Mouse (Mus musculus) neutrophil, adult 5-6 weeks (primary cell): ENCODE measurements around the gene Scgb1c1. TPM values are rescaled to one million over a fixed set of nuclear protein-coding genes. Genes with fewer than 3 reads are reported as not detected.
A peak's percentile ranks its signal among the peaks of the same experiment; 100 is the strongest.

Experiments used
- ATAC-seq: fragments of 151-379, 151-347 bp; 2 replicates; pipeline ENCODE4 v1.8.0; 2017; ENCODE audit warnings: mild to moderate bottlenecking, moderate TSS enrichment; ENCODE audit not compliant: insufficient number of reproducible peaks, poor library complexity, low FRiP score, severe bottlenecking; ENCODE audit errors: extremely low read depth
- total RNA-seq: library from RNA; stranded (forward); fragments of 200-1000 nt; gene quantifications from 2 replicates; pipeline ENCODE4 v1.2.3, GENCODE M21; 2017

Gene Scgb1c1
- total RNA-seq, result not detected in 2 replicates

DNA sequence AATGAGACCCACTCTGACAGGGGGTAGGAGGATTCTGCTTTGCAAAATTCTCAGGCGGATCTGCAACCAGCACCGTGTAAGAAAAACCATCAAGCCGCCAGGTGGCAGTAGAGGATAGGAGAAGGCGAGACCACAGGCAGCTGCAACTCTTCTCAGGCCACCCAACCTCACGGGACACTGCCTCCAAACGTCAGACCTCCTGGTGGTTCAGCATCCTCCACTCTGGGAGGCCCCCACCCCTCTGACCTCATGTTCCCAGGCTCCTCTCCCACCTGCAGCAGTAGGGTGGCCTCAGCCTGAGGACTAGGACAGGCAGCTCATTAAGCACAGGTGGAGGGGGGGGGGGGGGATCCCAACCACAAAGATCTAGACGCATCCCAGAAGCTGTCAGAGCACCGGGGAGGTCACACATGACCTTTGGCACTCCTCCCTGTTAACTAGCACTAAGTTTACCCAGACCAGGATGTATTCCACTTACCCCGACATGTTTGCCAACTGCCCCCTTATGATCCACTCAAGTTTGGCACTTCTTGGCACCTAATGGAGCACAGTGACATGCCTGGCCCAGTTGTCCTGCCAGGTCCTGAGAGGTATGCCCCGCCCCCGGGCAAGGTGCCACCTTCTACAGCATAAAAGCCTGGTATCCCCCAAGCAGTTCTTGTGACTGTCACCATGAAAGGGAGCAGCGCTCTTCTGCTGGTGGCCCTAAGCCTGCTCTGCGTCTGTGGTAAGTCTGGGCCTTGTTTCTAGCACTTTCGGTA, at the start of gene Scgb1c1:
TSS of gene Scgb1c1 (plus strand) at position 643 of the 761 bp plus-strand sequence.
- ATAC-seq, result peak; percentile 85

DNA sequence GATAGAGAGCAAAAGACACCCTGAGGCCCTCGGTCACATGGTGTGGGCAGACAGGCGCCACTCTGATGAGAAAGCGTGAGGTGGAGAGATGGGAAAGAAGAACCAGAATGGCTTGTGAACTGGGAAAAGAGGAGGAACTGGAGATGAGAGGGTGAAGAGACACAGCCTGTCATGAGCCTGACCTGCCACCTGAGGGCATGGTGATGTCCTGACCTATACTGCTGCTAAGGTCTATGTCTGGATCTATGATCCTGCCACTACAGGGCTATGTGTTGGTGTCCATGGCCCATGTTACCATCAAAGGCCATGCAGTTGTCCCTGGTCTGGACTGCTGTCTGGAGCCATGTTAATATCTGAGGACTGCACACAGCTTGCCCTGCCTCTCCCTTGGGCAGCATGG, 47.7 kb upstream of the Scgb1c1 start:
- ATAC-seq, result no peak

DNA sequence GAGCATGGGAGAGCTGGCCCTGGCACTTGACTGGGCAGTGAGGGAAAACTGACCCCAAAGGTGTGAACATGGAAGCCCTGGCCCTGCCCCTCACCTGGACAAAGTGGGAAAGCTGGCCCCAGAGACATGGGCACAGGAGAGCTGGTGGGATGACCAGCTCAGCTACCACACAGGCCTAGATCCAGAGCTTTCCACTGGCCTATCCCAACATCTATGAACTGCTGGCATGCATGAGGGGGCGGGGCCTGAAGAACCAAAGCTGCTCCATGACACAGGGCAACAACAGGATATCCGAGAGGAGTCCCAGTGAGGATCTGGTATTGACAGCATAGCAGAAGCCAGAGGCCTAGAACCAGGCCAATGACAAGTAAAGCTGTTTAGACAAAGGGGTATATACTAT, 47.1 kb upstream of the Scgb1c1 start:
- ATAC-seq, result no peak

DNA sequence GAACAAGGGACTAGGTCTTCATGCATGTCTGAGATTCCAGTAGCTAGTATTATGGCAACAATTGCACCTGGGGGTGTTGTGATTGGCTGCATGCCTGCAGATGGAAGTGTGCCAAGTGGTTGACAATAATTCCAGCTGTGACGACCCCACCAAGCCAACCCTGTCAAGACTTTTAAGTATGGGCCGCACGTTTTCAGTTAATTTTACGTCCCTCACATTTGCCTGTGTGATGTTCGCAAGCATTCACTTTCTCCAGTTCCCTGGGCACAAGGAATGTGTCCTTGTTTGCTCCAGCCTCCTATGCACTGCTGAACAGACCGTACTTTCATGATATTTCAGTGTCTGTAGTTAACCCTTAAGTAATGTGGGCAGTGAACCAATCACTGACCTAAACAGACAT, 42.7 kb upstream of the Scgb1c1 start:
- ATAC-seq, result no peak

DNA sequence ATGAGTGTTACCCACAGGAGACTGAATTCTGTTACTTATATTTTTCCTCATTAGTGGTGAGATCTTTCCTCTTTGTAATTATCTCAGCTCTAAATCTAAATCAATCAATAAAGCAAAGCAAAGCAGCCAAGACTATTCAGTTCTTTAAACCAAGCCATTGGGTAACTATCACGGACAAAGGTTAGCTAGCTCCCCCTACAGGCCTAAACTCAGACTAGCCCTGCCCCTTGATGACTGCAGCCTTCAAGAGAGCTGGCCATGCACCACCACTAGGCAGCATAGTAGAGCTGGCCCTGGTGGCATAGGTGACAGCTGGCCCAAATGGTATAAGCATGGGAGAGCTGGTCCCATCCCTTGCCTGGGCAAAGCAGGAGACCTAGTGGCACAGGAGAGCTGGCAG, 39.6 kb upstream of the Scgb1c1 start:
- no peak for ATAC-seq

DNA sequence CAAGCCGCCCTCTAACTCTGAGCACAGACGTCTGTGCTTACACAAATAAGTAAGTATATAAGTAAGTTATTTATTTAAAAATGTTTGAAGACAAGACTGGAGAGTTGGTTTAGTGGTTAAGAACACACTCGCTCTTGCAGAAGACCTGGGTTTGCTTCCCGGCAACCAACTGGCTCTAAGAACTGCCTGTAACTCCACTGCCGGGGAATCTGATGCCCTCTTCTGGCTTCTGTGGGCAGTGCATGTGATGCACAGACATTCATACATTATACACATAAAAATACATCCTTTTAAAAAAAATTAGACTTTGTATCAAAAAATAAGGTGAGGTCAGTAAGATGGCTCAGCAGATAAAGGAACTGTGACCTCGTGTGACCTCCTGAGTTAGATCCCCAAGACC, 34.9 kb upstream of the Scgb1c1 start:
- ATAC-seq, result no peak

DNA sequence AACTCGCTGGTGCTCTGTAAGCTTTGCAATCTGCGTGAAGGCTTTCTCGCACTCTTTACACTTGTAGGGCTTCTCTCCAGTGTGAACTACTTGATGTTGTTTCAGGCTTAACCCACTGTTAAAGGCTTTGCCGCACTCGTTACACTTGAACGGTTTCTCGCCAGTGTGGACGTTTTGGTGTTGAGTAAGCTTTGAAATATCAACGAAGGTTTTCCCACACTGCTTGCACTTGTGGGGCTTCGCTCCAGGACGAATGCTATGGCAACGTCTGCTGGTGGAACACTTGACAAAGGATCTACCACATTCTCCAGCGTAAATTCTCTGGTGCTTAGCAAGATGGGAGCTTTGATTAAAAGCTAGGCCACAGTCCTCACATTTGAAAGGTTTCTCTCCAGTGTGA, 33.6 kb upstream of the Scgb1c1 start:
- no peak for ATAC-seq

DNA sequence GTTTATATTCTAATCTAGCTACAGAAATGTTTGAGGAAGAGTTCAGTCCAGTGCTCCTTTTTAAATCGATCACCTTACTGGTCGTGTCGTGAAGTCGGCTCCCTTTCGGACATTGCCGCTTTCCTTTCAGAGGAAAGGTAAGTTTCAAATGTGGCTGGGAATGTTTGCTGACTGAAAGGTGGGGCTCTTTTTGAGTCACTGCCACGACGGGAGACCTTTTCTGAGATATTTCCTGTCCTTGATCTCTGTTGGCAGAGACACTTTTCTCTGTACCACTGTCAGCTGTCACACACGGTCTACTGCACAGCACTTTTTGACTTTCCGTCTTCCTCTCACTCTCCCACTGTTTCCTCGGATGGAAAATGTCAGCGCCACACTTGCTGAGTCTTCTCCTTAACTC, 32.5 kb upstream of the Scgb1c1 start:
- ATAC-seq, result no peak

DNA sequence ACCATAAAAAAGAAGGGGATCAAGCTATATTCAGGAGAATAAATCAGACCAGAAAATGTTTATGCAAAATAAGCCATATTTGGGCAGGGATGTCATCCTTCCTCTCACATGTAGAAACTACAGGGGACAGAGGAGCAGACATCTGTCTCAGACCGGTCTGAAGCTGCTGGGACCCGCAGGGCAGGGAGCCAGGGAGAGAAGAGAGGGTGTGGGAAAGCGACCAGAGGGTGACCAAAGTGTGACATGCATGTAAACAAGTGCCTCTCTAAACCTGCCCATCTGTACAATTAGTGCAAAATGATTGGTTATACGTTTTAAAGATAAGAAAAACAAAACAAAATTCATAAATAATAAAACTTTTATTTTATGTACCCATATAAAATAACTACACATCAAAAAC, 25.2 kb upstream of the Scgb1c1 start:
- ATAC-seq, result no peak

DNA sequence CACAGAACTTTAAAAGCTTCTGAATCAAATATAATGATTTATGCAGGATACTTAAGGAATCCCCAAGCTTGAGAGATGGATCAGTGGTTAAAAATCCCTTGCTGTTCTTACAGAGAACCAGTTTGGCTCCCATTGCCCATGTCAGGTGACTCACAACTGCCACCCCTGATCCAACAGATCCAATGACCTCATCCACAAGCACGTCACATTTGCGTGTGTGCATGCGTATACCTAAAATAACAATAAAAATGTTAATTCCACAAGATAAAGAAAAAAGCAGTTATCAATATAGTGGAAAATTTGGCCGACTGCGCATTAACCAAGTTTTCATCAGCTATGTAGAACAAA, 24.1 kb upstream of the Scgb1c1 start:
- ATAC-seq, result no peak

DNA sequence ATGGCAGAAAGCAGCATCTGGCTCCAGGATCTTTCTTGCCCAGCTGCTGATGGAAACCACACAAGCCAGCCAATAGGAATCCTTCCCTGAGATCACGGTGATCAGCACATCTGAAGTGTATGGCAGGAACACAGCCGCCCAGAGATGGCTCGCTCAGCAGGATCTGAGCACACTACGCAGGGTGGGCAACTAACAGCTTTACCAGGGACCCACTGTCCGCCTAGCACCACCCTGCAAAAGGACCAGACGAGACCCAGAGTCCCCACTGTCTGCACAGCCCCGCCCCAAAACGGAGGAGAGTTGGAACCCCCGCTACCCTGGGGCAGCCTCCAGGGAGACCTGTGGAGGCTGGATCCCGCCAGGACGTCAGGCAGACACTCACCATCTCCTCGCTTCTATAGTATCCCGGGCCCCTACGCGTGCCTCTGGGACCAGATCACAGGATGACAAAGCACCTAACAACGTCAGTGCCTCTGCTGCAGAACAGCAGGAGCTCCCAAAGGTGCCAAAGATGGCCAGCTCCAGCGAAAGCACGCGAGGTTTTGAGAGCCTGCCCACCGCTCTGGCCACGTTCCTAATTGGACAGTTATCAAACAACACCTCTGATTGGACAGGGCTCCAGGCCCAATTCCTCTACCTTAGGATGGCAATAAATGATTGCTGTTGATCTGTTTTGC, 23.6 kb upstream of the Scgb1c1 start, which contains the start of gene Zfp941:
TSS of gene Zfp941 (minus strand) at position 526 of the 677 bp plus-strand sequence.
- no peak for ATAC-seq

DNA sequence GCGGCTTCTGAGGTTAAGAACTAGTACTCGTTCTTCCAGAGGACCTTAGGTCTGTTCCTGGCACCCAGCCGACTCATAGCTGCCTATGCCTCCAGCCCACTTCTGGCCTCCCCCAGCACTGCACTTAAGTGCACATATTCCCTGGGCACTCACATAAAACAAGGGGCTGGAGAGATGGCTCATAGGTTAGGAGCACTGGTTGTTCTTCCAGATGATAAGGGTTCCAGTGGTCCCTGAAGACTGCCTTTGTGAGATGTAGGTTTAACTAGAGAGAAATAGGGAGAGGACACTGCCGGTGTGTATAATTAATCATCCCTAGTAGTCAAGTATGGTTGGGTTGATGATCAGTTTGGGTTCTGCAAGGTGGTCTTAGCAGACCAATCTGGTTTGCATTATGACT, 22.6 kb upstream of the Scgb1c1 start:
- no peak for ATAC-seq

DNA sequence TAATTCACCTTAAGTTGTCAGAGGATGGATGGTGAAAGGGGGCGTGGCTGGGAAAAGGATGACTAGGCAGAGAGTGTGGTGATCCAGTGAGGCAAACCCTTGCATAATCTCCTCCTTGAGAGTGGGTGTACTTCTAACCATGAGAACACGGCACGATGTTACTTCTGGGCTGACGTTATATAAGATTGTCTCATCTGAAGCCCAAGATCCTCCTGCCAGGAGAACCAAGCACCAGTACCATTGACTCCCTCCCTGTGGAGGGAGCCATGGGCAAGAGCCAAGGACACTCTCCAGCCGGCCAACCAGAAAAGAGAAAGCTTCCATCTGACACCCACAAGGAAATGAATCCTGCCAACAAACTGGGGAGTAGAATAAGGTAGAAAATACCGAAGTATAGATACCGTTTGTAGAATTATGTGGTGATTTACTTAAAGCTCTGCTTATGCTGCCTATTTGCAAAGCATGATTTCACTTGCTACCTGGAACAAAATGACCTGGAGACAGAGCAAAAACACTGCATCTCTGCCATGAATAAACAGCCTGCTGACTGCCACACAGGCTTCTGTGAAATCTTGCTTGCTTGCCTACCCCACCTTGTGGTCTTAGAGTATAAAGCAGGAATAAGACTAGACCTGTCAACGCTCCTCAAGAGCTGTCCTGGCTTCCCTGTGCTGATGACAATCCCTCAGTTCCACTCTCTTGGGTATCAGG, 17.0 kb upstream of the Scgb1c1 start:
- ATAC-seq, result no peak

DNA sequence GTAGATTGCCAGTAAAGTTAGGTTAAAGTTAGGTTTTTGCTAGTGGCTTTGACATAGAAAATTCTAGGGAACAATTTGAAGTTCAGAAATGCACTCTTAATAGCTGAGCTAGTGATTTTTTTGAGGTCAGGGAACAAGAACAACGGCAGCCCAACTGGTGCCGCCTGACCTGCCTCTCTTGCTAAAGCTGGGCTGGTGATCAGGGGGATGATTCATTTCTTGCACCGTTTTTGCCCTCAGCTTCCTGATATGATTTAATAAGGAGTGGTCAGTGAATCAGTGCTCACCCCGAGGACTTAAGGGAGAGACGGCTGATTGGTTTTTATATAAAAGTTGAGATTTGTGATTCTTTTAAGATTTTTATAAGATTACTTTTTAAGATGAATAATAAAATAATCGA, 13.9 kb upstream of the Scgb1c1 start:
- no peak for ATAC-seq

DNA sequence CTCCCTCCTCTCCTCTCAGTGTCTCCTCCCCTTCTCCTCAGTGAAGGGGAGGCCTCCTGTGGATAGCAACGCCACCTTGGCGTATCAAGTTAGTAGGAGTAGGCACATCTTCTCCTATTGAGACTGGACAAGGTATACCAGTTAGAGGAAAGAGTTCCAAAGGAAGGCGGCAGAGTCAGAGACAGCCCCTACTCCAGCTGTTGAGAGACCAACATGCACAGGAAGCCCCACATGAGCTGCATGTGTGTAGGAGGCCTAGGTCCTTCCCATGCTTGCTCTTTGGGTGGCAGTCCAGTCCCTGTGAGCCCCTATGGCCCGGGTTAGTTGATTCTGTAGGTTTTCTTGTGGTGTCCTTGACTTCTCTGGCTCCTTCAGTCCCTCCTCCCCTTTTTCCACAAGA, 12.0 kb upstream of the Scgb1c1 start:
- ATAC-seq, result no peak

DNA sequence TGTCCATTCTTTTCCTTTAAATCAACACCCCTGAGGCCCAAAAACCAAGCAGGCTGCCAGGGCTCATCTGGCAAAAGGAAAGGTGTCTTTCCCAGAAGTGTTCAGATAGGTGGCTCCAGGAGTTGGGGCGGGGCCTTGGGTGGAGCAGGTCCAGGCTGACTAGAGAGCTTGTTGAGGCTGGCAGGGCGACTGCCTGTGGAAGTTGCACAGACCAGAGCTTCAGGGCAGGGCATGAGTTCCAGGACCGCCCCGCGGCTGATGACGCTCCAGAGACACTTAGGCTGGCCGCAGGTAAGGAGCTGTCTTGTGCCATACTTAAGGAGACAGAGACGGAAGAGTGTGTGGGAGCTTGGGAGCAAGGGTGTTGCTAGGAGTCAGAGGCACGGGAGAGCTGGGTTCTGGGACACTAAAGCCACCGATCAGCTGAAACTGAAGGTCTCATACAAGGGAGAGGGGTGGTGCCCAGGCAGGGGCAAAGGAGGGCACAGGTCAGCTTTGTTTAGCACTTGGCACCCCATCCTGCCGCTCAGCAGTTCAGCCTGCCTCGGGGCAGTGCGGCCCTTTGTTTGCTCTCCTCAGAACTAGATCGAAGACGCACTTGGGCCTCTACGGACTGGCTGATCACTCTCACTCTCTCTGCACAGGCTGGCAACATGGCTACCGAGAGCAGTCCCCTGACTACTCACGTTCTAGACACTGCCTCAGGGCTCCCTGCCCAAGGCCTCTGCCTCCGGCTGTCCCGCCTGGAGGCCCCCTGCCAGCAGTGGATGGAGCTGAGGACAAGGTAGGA, 10.2 kb upstream of the Scgb1c1 start, which contains the start of gene Urah:
TSS of gene Urah (plus strand) at position 51 of the 790 bp plus-strand sequence.
- no peak for ATAC-seq

DNA sequence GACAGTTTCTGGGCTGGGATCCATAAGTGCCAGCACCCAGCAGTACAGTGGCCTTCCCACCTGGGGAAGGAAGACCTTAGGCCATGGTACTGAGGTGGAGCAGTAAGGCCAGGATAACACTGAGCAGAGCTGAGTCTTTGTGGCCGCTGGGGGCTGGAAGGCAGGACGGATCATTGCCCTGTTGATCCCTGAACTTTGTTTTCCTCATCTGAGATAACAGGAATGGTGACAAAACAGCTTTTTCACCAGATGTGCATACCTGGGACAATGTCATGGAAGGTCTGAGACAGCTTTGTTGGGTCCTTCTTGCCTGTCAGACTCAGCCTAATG, 9.6 kb upstream of the Scgb1c1 start:
- ATAC-seq, result no peak

DNA sequence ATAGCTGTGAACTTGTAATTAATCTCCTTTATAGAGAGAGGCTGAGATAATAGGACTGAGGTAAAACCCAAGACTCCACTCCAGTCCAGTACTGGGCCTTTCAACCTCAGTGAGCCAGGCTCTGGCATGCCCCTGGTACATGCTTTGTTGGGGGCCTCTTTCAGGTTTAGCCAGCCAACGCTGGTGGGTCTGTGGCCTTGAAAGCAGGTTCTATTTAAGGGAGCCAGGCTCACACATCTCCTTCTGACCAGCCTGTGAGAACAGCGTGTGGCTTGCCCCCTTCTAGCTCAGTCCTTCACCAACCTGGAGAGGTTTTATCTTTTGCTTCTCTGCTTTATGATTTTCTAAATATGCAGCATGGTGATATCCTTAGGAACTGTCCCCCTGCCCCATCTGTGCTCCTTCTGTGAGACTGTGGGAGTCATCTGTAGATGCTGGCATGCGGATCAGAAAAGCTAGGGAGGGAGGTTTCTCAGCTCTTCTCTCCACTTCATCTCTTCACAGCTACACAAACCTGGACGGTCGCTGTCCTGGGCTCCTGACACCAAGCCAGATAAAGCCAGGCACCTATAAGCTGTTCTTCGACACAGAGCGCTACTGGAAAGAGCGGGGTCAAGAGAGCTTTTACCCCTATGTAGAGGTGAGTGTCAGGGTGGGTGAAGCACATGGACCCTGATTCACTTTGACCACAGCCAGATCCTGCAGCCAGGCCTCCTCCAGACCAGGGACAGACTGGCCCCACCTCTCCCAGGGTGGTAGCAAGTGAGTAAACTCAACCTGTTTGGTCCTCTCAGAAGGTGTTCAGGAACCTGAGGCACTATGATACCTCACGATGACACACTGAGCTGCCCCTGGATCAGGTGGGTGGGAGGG, 8.9 kb upstream of the Scgb1c1 start:
- ATAC-seq, result no peak

DNA sequence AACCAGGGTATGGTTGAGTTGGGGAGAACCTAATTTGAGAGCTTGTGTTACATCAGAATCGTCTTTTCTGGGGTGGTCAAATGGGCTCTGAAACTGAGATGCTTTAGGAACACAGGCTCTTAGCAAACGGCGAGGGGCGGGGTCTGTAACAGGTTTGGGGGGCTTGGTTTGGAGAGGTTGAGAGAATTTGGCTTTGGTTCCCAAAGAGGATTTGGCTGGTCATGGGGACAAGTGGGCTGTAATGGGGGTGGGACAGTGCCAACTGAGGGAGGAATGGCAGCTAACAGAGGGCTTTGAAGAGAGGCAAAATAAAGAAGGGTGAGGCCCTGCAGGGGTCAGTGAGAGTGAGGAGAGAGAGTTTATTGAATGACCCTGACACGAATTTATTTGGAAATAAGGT, 5.8 kb upstream of the Scgb1c1 start:
- no peak for ATAC-seq
